Mouse (Mus musculus) heart, postnatal 10 days (tissue): ENCODE data around the gene Pdk2. TPM values are rescaled to one million over a fixed set of nuclear protein-coding genes. Genes with fewer than 3 reads are reported as not detected.

Experiments
- DNase-seq, 2 experiments: peaks; one replicate each; pipeline ENCODE4 v3.0.0; 2021
- intact Hi-C: fragments of 180-260 bp; cut with DNase I; formaldehyde crosslinking; loops from one replicate; pipeline ENCODE4 v1.15.1; 2025
- total RNA-seq, 2 experiments: library from RNA; stranded (reverse); gene quantifications; 2 replicates each; pipeline ENCODE4 v1.2.3; 2021

The Pdk2 gene
- total RNA-seq, 2 experiments from 2014 or later, result 261 to 278 TPM

- peak; percentile 85 for DNase-seq
- intact Hi-C loops, result no loop called here
Measured at GRCm38 (mm10) chr11:95006525-95007219, 34.5 kb downstream of the Pdk2 start.

GRCm38 (mm10) chr11:95006038-95006437 is 35.1 kb downstream of the Pdk2 start:
- intact Hi-C loops, result no loop called here
- DNase-seq, result no peak

GRCm38 (mm10) chr11:95004937-95005198 is 36.3 kb downstream of the Pdk2 start:
- intact Hi-C loops, result no loop called here
- no peak for DNase-seq

- peak; percentile 54 to 64 for DNase-seq
- intact Hi-C loops, result no loop called here
Measured at GRCm38 (mm10) chr11:95004136-95004936, 36.8 kb downstream of the Pdk2 start.

- intact Hi-C loops, result no loop called here
- no peak for DNase-seq
Measured at GRCm38 (mm10) chr11:95002705-95003104, 38.4 kb downstream of the Pdk2 start.

GRCm38 (mm10) chr11:95001584-95002347 is 39.4 kb downstream of the Pdk2 start:
- intact Hi-C loops, result loop anchor here (1.0 to 2.0 kb wide), 2 partner anchors 22 to 63 kb away; no protein-coding TSS in a partner anchor

GRCm38 (mm10) chr11:95001058-95001457 is 40.1 kb downstream of the Pdk2 start:
- peak; percentile 73 to 80 for DNase-seq
- intact Hi-C loops, result loop anchor here (1.0 to 2.0 kb wide), 2 partner anchors 22 to 62 kb away; no protein-coding TSS in a partner anchor

More at GRCm38 (mm10) chr11:95001584-95002347, 39.4 kb downstream of the Pdk2 start:
- DNase-seq, result no peak

- intact Hi-C loops, result loop anchor here (2.0 kb wide), 1 partner anchor 62 kb away; no protein-coding TSS in a partner anchor
- DNase-seq, result peak in 1 of 2 experiments; percentile 45
Measured at GRCm38 (mm10) chr11:95000548-95000947, 40.6 kb downstream of the Pdk2 start.

- DNase-seq, result no peak
- intact Hi-C loops, result loop anchor here (2.0 kb wide), 1 partner anchor 61 kb away; no protein-coding TSS in a partner anchor
Measured at GRCm38 (mm10) chr11:95000128-95000527, 41.0 kb downstream of the Pdk2 start.

- intact Hi-C loops, result no loop called here
- DNase-seq, result no peak
Measured at GRCm38 (mm10) chr11:94998041-94998531, 43.1 kb downstream of the Pdk2 start.

GRCm38 (mm10) chr11:94997596-94997995 is 43.6 kb downstream of the Pdk2 start:
- intact Hi-C loops, result no loop called here
- DNase-seq, result no peak

- intact Hi-C loops, result no loop called here
- DNase-seq, result no peak
Measured at GRCm38 (mm10) chr11:94996984-94997383, 44.2 kb downstream of the Pdk2 start.

- DNase-seq, result no peak
- intact Hi-C loops, result no loop called here
Measured at GRCm38 (mm10) chr11:94996101-94996500, 45.1 kb downstream of the Pdk2 start.

- peak in 1 of 2 experiments; percentile 5 for DNase-seq
- intact Hi-C loops, result no loop called here
Measured at GRCm38 (mm10) chr11:94994947-94995772, 46.0 kb downstream of the Pdk2 start.

GRCm38 (mm10) chr11:94994208-94994814 is 46.8 kb downstream of the Pdk2 start:
- intact Hi-C loops, result no loop called here
- peak; percentile 53 to 69 for DNase-seq

- intact Hi-C loops, result no loop called here
- peak; percentile 64 to 67 for DNase-seq
Measured at GRCm38 (mm10) chr11:94992754-94993606, 48.2 kb downstream of the Pdk2 start.

- intact Hi-C loops, result no loop called here
Measured at GRCm38 (mm10) chr11:94992480-94992753, 48.7 kb downstream of the Pdk2 start.

GRCm38 (mm10) chr11:94991641-94992479 is 49.3 kb downstream of the Pdk2 start:
- intact Hi-C loops, result no loop called here
- DNase-seq, result peak; percentile 64 to 70

More at GRCm38 (mm10) chr11:94992480-94992753, 48.7 kb downstream of the Pdk2 start:
- peak in 1 of 2 experiments; percentile 41 for DNase-seq
